Comparison of ENCODE assay signal across 11 mouse cellular contexts in genomic region chr15:78709767-78710166, GRCm38 (mm10). TPM values are rescaled to one million over a fixed set of nuclear protein-coding genes. Genes with fewer than 3 reads are reported as not detected.
DNase-seq lines count a peak whose midpoint lies in the region; ATAC-seq and TF ChIP-seq lines count a peak whose summit lies in the region.
"Had no signal": no experiment of that assay in that cellular context is flagged by ENCODE, and none has a peak within 500 bp of the region (broad histone marks: within the 10 kb centered on the region; RNA-seq: fewer than 3 reads in every experiment).

No protein-coding gene starts in this region.

- H3K4me1 ChIP-seq in embryonic facial prominence, embryonic 11.5 days (ENCODE audit: control insufficient read depth, insufficient read depth, low read length), result peaks cover 4% of the 10 kb centered on the region; the same call in 1 of the 2 replicates
- peaks cover 29% of the 10 kb centered on the region for H3K4me1 ChIP-seq in neural tube, embryonic 14.5 days (ENCODE audit: control insufficient read depth, insufficient read depth, low read length)

- H3K4me3 ChIP-seq in embryonic facial prominence, embryonic 11.5 days (ENCODE audit: low read depth, low read length), result no peak overlapping the region
- peak overlapping the region; percentile 52 for H3K4me3 ChIP-seq in layer of hippocampus, adult 2 months
- H3K4me3 ChIP-seq in neural tube, embryonic 14.5 days (ENCODE audit: low read depth, low read length), result no peak overlapping the region
- H3K4me3 ChIP-seq: embryonic facial prominence, embryonic 15.5 days had no signal

- ATAC-seq in embryonic facial prominence, embryonic 11.5 days (replicated peaks; ENCODE audit: insufficient number of reproducible peaks, low FRiP score, low TSS enrichment, low read depth), result 0 out of 2 replicates have a peak, but pooled peaks have one; percentile 31
- ATAC-seq in neural tube, embryonic 14.5 days (ENCODE audit: low read depth), result peak; percentile 57; the same call in 1 of the 2 replicates

- 22% methylated on average over 7 of the region's 7 CpGs for WGBS in embryonic facial prominence, embryonic 11.5 days
- 17% methylated on average over 7 of the region's 7 CpGs for WGBS in neural tube, embryonic 14.5 days

- TF ChIP-seq CTCF in layer of hippocampus, adult 2 months (conservative IDR thresholded peaks at IDR 0.05), result no peak

- H3K36me3 ChIP-seq in embryonic facial prominence, embryonic 11.5 days (replicated peaks; ENCODE audit: control insufficient read depth, insufficient read depth, low read depth, low read length), result no peaks in the 10 kb centered on the region
- H3K36me3 ChIP-seq in neural tube, embryonic 14.5 days (ENCODE audit: control insufficient read depth, insufficient read depth, low read length), result no peaks in the 10 kb centered on the region
- H3K36me3 ChIP-seq: embryonic facial prominence, embryonic 15.5 days had no signal

- H3K9me3 ChIP-seq in embryonic facial prominence, embryonic 11.5 days (replicated peaks; ENCODE audit: control insufficient read depth, low read length), result no peaks in the 10 kb centered on the region
- no peaks in the 10 kb centered on the region for H3K9me3 ChIP-seq in neural tube, embryonic 14.5 days (ENCODE audit: control insufficient read depth, low read length)
- H3K9me3 ChIP-seq: embryonic facial prominence, embryonic 15.5 days had no signal

- DNase-seq in adrenal gland, adult 2 months, result peak; percentile 12
- DNase-seq in adrenal gland, adult 18-20 months (ENCODE audit: low spot score in 2 of 2), result no peak
- peak; percentile 22 for DNase-seq in embryonic facial prominence, embryonic 11.5 days (ENCODE audit: low spot score)
- DNase-seq in layer of hippocampus, adult 2 months (ENCODE audit: low spot score in 2 of 2), result peak; percentile 68 to 85
- DNase-seq in thymus, postnatal 4 days, result no peak
- no peak for DNase-seq in thymus, postnatal 10 days (ENCODE audit: low spot score in 2 of 2)
- no peak for DNase-seq in c-Kit-positive CD71-positive TER-119-positive erythroid progenitor cells, embryonic 14.5 days (ENCODE audit: low spot score)

- no peak overlapping the region for H3K4me2 ChIP-seq in embryonic facial prominence, embryonic 11.5 days (ENCODE audit: low read depth, low read length)
- no peak overlapping the region for H3K4me2 ChIP-seq in neural tube, embryonic 14.5 days (ENCODE audit: low read depth, low read length)
- H3K4me2 ChIP-seq: embryonic facial prominence, embryonic 15.5 days had no signal

- no peak overlapping the region for H3K9ac ChIP-seq in embryonic facial prominence, embryonic 11.5 days (replicated peaks; ENCODE audit: low read length)
- no peak overlapping the region for H3K9ac ChIP-seq in neural tube, embryonic 14.5 days (replicated peaks; ENCODE audit: low read depth, low read length)
- H3K9ac ChIP-seq: embryonic facial prominence, embryonic 15.5 days had no signal

- H3K27me3 ChIP-seq in embryonic facial prominence, embryonic 11.5 days (ENCODE audit: control insufficient read depth, insufficient read depth, low read length), result peaks cover 29% of the 10 kb centered on the region
- no peaks in the 10 kb centered on the region for H3K27me3 ChIP-seq in neural tube, embryonic 14.5 days (ENCODE audit: control insufficient read depth, insufficient read depth, low read length)

- H3K27ac ChIP-seq in embryonic facial prominence, embryonic 11.5 days (replicated peaks; ENCODE audit: low read depth, low read length), result no peak overlapping the region
- peak overlapping the region; percentile 93 for H3K27ac ChIP-seq in layer of hippocampus, adult 2 months
- no peak overlapping the region for H3K27ac ChIP-seq in neural tube, embryonic 14.5 days (ENCODE audit: low read depth, low read length)
- H3K27ac ChIP-seq: embryonic facial prominence, embryonic 15.5 days; kidney, postnatal 0 days; macrophage had no signal

RNA-seq across cellular contexts. Expression of gene Elfn2, which starts 8.8 kb away (rescaled TPM):
- 1 to 10 TPM; 3.2 to 3.6 TPM for total RNA-seq in adrenal gland, adult 2 months (2021)
- 1.7 and 2.3 TPM in 2 replicates for polyA plus RNA-seq in adrenal gland, adult 2 months (2012; rRNA removed)
- 1 to 10 TPM; 1.8 to 3.4 TPM for total RNA-seq in adrenal gland, adult 18-20 months (2021)
- 0.28 TPM in 1 of 2 replicates, not detected in the other for polyA plus RNA-seq in embryonic facial prominence, embryonic 11.5 days (2014; fragmentation: Nextera tagmentation; extraction: Ambion mirVana)
- 100 to 1,000 TPM; 202 to 204 TPM for total RNA-seq in layer of hippocampus, adult 2 months (2021)
- 4.1 and 6.8 TPM in 2 replicates for polyA plus RNA-seq in neural tube, embryonic 14.5 days (2014; fragmentation: Nextera tagmentation; extraction: Ambion mirVana)
- polyA plus RNA-seq: macrophage had no signal

Comparison
In these comparisons a context has a peak if more than half of its experiments do, and no peak if none do; other contexts are left out.
1. DNase-seq: peak in adrenal gland, adult 2 months (single experiment), embryonic facial prominence, embryonic 11.5 days (single experiment) and layer of hippocampus, adult 2 months (2 of 2); none in adrenal gland, adult 18-20 months (0 of 2), thymus, postnatal 4 days (single experiment), thymus, postnatal 10 days (0 of 2) and c-Kit-positive CD71-positive TER-119-positive erythroid progenitor cells, embryonic 14.5 days (single experiment).
2. RNA of gene Elfn2, which starts 8.8 kb away (total RNA-seq): 202 to 204 TPM in layer of hippocampus, adult 2 months; 3.2 to 3.6 TPM in adrenal gland, adult 2 months and 1.8 to 3.4 TPM in adrenal gland, adult 18-20 months; every median in the first group is over 10 times any median in the second.